Mouse (Mus musculus): ENCODE results near the gene Slc26a11.

DNA sequence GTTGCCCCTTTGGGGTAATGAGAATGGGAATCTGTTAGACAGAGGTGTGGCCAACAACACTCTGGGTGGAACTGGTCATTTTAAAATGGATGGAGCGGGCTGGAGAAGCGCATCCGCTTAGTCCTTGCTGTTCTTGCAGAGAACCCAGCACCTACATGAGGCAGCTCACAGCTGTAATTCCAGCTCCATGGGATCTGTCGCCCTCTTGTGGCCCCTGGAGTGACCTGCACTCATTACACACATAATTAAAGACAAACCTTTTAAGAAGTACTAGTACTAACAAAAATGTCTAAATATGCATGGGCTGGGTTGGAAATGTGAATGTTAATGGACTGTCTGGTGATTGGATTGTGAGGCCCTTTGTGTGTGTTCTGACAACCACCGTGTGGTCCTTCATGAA, 49.3 kb downstream of the Slc26a11 start:
- peak; percentile 62 for TF ChIP-seq CTCF (IDR thresholded peaks at IDR 0.05; ENCODE audit: extremely low read depth, insufficient read depth, low read length)
- no peak for TF ChIP-seq POLR2A (IDR thresholded peaks at IDR 0.05; ENCODE audit: extremely low read depth, insufficient read depth, low read length)

Data from cortical plate, adult 2 months (tissue).